Mouse (Mus musculus) midbrain, embryonic 13.5 days (tissue): ENCODE data around the gene Iqce. TPM values are rescaled to one million over a fixed set of nuclear protein-coding genes. Genes with fewer than 3 reads are reported as not detected.
A peak's percentile ranks its signal among the peaks of the same experiment; 100 is the strongest.

ENCODE experiments used
- ATAC-seq: fragments of 200-750 bp; cut with Nextera tagmentation; 2 replicates; pipeline ENCODE4 v1.8.0; 2017; ENCODE audit warnings: mild to moderate bottlenecking, moderate TSS enrichment, moderate library complexity
- H3K27ac ChIP-seq: fragments of 300-500 bp; sonication (generic); 2 replicates; pipeline ENCODE4 v1.5.1; 2015; ENCODE audit warnings: inconsistent platforms, mild to moderate bottlenecking, moderate library complexity
- H3K27me3 ChIP-seq: fragments of 300-500 bp; sonication (generic); 2 replicates; pipeline ENCODE4 v1.6.1; 2015; ENCODE audit warnings: mild to moderate bottlenecking, inconsistent platforms
- H3K36me3 ChIP-seq: fragments of 300-500 bp; sonication (generic); 2 replicates; pipeline ENCODE4 v1.6.1; 2015; ENCODE audit warnings: mild to moderate bottlenecking, inconsistent platforms
- H3K4me1 ChIP-seq: fragments of 300-500 bp; sonication (generic); replicated peaks from 2 replicates; pipeline ENCODE4 v1.6.1; 2015; ENCODE audit warnings: inconsistent platforms
- H3K4me2 ChIP-seq: fragments of 300-500 bp; sonication (generic); replicated peaks from 2 replicates; pipeline ENCODE4 v1.6.1; 2015; ENCODE audit warnings: moderate library complexity, mild to moderate bottlenecking, inconsistent platforms
- H3K4me3 ChIP-seq: fragments of 300-500 bp; sonication (generic); replicated peaks from 2 replicates; pipeline ENCODE4 v1.5.1; 2015; ENCODE audit warnings: mild to moderate bottlenecking, inconsistent platforms
- H3K9ac ChIP-seq: fragments of 300-500 bp; sonication (generic); replicated peaks from 2 replicates; pipeline ENCODE4 v1.6.1; 2015; ENCODE audit warnings: mild to moderate bottlenecking, inconsistent platforms
- H3K9me3 ChIP-seq: fragments of 300-500 bp; sonication (generic); 2 replicates; pipeline ENCODE4 v1.6.1; 2016; ENCODE audit warnings: mild to moderate bottlenecking, inconsistent platforms
- WGBS: fragments of 180-500 bp; shearing (Covaris S2); methylation state at CpG from one replicate; pipeline ENCODE4 v1.1.7; 2015; 5-methylcytosine and 5-hydroxymethylcytosine counted together
- polyA plus RNA-seq: library from polyadenylated mRNA; unstranded; fragments of >200 nt; fragmentation: Nextera tagmentation; extraction: Ambion mirVana; gene quantifications from 2 replicates; pipeline ENCODE4 v1.2.1, GENCODE M21; 2015

The Iqce gene
- polyA plus RNA-seq, 1 experiment from 2014 or later, result 24.4 TPM

- no peak overlapping the region for H3K27ac ChIP-seq
- H3K4me2 ChIP-seq, result no peak overlapping the region
- H3K27me3 ChIP-seq, result peaks cover 2% of the 10 kb centered on the region; the same call in 1 of the 2 replicates
- H3K9me3 ChIP-seq, result no peaks in the 10 kb centered on the region
- H3K36me3 ChIP-seq, result no peaks in the 10 kb centered on the region
- H3K4me1 ChIP-seq, result peaks cover 16% of the 10 kb centered on the region
- 82% methylated on average over 15 of the region's 15 CpGs for WGBS
- no peak overlapping the region for H3K9ac ChIP-seq
- ATAC-seq, result no peak
- H3K4me3 ChIP-seq, result no peak overlapping the region
Measured at GRCm38 (mm10) chr5:140654096-140654845, 47.9 kb downstream of the Iqce start.

- Histone ChIP-seq H3K9me3 (no peaks in the 10 kb centered on the region), H3K9ac (no peak overlapping the region), H3K4me3 (no peak overlapping the region), H3K27me3 (peaks cover 2% of the 10 kb centered on the region; the same call in 1 of the 2 replicates), H3K27ac (no peak overlapping the region), H3K36me3 (no peaks in the 10 kb centered on the region), H3K4me1 (peaks cover 15% of the 10 kb centered on the region), H3K4me2 (no peak overlapping the region)
- no peak for ATAC-seq
- 77% methylated on average over 7 of the region's 7 CpGs for WGBS
Measured at GRCm38 (mm10) chr5:140652587-140652986, 49.6 kb downstream of the Iqce start.

GRCm38 (mm10) chr5:140651231-140651630 lies 50.9 kb downstream of the Iqce start:
- H3K4me1 ChIP-seq, result peaks cover 28% of the 10 kb centered on the region
- H3K4me3 ChIP-seq, result no peak overlapping the region
- H3K9me3 ChIP-seq, result no peaks in the 10 kb centered on the region
- H3K9ac ChIP-seq, result no peak overlapping the region
- H3K27me3 ChIP-seq, result peaks cover 2% of the 10 kb centered on the region; the same call in 1 of the 2 replicates
- H3K36me3 ChIP-seq, result peaks cover 3% of the 10 kb centered on the region
- no peak overlapping the region for H3K4me2 ChIP-seq
- no peak for ATAC-seq
- 82% methylated on average over 11 of the region's 11 CpGs for WGBS
- no peak overlapping the region for H3K27ac ChIP-seq

GRCm38 (mm10) chr5:140649881-140650414 lies 52.2 kb downstream of the Iqce start:
- Histone ChIP-seq H3K9me3 (no peaks in the 10 kb centered on the region), H3K4me1 (peaks cover 41% of the 10 kb centered on the region), H3K36me3 (peaks cover 10% of the 10 kb centered on the region), H3K9ac (peak overlapping the region; percentile 63; the same call in 1 of the 2 replicates), H3K4me3 (0 out of 2 replicates have a peak overlapping the region, but pooled peaks have one; percentile 81), H3K27me3 (peaks cover 2% of the 10 kb centered on the region; the same call in 1 of the 2 replicates), H3K4me2 (peak overlapping the region; percentile 59), H3K27ac (peak overlapping the region; percentile 84)
- 62% methylated on average over 7 of the region's 7 CpGs for WGBS
- no peak for ATAC-seq

GRCm38 (mm10) chr5:140649101-140649667 lies 53.0 kb downstream of the Iqce start:
- 2% methylated on average over 26 of the region's 26 CpGs for WGBS

GRCm38 (mm10) chr5:140648519-140649100 lies 53.6 kb downstream of the Iqce start, which contains the start of gene Ttyh3:
Gene Ttyh3 (minus strand): TSS chr5:140649031.
- WGBS, result 0% methylated on average over 56 of the region's 62 CpGs
- peak; percentile 71 for ATAC-seq
- H3K27me3 ChIP-seq, result peaks cover 2% of the 10 kb centered on the region; the same call in 1 of the 2 replicates
- H3K4me3 ChIP-seq, result peak within 1 kb of the TSS; percentile 81
- H3K27ac ChIP-seq, result peak within 1 kb of the TSS; percentile 94
- peak within 1 kb of the TSS; percentile 100 for H3K4me2 ChIP-seq
- peak within 1 kb of the TSS; percentile 100 for H3K9ac ChIP-seq
- peaks cover 24% of the 10 kb centered on the region for H3K36me3 ChIP-seq
- no peaks in the 10 kb centered on the region for H3K9me3 ChIP-seq
- H3K4me1 ChIP-seq, result peaks cover 51% of the 10 kb centered on the region

More at GRCm38 (mm10) chr5:140649101-140649667, 53.0 kb downstream of the Iqce start:
- Histone ChIP-seq H3K4me2 (peak overlapping the region; percentile 59), H3K9ac (peak overlapping the region; percentile 63), H3K4me1 (peaks cover 47% of the 10 kb centered on the region), H3K27ac (peak overlapping the region; percentile 84), H3K36me3 (peaks cover 18% of the 10 kb centered on the region), H3K9me3 (no peaks in the 10 kb centered on the region), H3K27me3 (peaks cover 2% of the 10 kb centered on the region; the same call in 1 of the 2 replicates), H3K4me3 (peak overlapping the region; percentile 81)
- ATAC-seq, result peak; percentile 96

GRCm38 (mm10) chr5:140647821-140648518 lies 54.2 kb downstream of the Iqce start:
- Histone ChIP-seq H3K4me3 (peak overlapping the region; percentile 81), H3K4me1 (peaks cover 58% of the 10 kb centered on the region), H3K9me3 (no peaks in the 10 kb centered on the region), H3K27ac (peak overlapping the region; percentile 94), H3K27me3 (peaks cover 2% of the 10 kb centered on the region; the same call in 1 of the 2 replicates), H3K9ac (peak overlapping the region; percentile 100), H3K36me3 (peaks cover 24% of the 10 kb centered on the region), H3K4me2 (peak overlapping the region; percentile 100)
- ATAC-seq, result peak; percentile 49; the same call in 1 of the 2 replicates
- 1% methylated on average over 13 of the region's 13 CpGs for WGBS

GRCm38 (mm10) chr5:140647031-140647760 lies 55.0 kb downstream of the Iqce start:
- peaks cover 66% of the 10 kb centered on the region for H3K4me1 ChIP-seq
- no peaks in the 10 kb centered on the region for H3K9me3 ChIP-seq
- ATAC-seq, result no peak
- 30% methylated on average over 13 of the region's 13 CpGs for WGBS
- peak overlapping the region; percentile 94 for H3K27ac ChIP-seq
- peak overlapping the region; percentile 100 for H3K4me2 ChIP-seq
- peaks cover 2% of the 10 kb centered on the region; the same call in 1 of the 2 replicates for H3K27me3 ChIP-seq
- peaks cover 24% of the 10 kb centered on the region for H3K36me3 ChIP-seq
- H3K9ac ChIP-seq, result peak overlapping the region; percentile 100
- H3K4me3 ChIP-seq, result peak overlapping the region; percentile 81

GRCm38 (mm10) chr5:140646171-140646570 lies 56.0 kb downstream of the Iqce start:
- H3K9me3 ChIP-seq, result no peaks in the 10 kb centered on the region
- WGBS, result 81% methylated on average over 6 of the region's 6 CpGs
- peak overlapping the region; percentile 81 for H3K4me3 ChIP-seq
- H3K9ac ChIP-seq, result peak overlapping the region; percentile 100
- peaks cover 76% of the 10 kb centered on the region for H3K4me1 ChIP-seq
- H3K36me3 ChIP-seq, result peaks cover 24% of the 10 kb centered on the region
- peak overlapping the region; percentile 100 for H3K4me2 ChIP-seq
- no peak for ATAC-seq
- peaks cover 2% of the 10 kb centered on the region; the same call in 1 of the 2 replicates for H3K27me3 ChIP-seq
- peak overlapping the region; percentile 16; the same call in 1 of the 2 replicates for H3K27ac ChIP-seq

- Histone ChIP-seq H3K4me3 (peak overlapping the region; percentile 81), H3K9ac (peak overlapping the region; percentile 100), H3K4me1 (peaks cover 83% of the 10 kb centered on the region), H3K36me3 (peaks cover 26% of the 10 kb centered on the region), H3K9me3 (no peaks in the 10 kb centered on the region), H3K27me3 (peaks cover 2% of the 10 kb centered on the region; the same call in 1 of the 2 replicates), H3K27ac (peak overlapping the region; percentile 65), H3K4me2 (peak overlapping the region; percentile 100)
- ATAC-seq, result no peak
- WGBS, result 86% methylated on average over 4 of the region's 4 CpGs
Measured at GRCm38 (mm10) chr5:140645454-140645853, 56.7 kb downstream of the Iqce start.
